Mouse (Mus musculus): Measurements from ENCODE around the gene Ctcf. TPM values are rescaled to one million over a fixed set of nuclear protein-coding genes. Genes with fewer than 3 reads are reported as not detected.

The Ctcf gene
- polyA plus RNA-seq, 1 experiment from 2014 or later: 128 TPM

DNA sequence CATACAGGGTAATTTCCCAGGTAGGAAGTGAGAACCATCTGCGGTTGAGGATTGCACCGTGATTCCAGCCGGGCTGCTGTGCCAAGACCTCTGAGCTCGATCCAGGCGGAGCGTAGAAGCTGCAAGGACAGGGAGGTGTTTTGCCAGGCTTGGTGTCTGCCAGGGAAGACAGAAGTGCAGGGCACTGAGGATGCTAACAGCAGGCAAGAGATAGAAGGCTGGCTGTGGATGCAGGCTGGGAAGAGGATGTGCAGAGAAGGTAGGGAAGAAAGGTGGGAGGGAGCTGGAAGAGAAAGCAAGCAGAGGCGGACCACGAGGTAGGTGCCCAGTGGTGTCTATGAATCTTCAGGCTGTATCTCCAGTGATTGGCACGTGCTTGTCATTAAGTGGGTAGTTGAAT is 24.5 kb upstream of the Ctcf start:
- no peak overlapping the region for H3K27ac ChIP-seq (replicated peaks; ENCODE audit: low read depth, low read length)
- H3K27me3 ChIP-seq (ENCODE audit: control insufficient read depth, insufficient read depth, low read length): peaks cover 8% of the 10 kb centered on the region

GRCm38 (mm10) chr8:105613037-105613436 is 23.3 kb upstream of the Ctcf start:
- ATAC-seq (ENCODE audit: insufficient number of reproducible peaks, low FRiP score, low TSS enrichment, low read depth): no peak
- Histone ChIP-seq H3K27ac (replicated peaks; ENCODE audit: low read depth, low read length) (no peak overlapping the region), H3K9ac (ENCODE audit: low read length) (no peak overlapping the region), H3K4me1 (ENCODE audit: control insufficient read depth, insufficient read depth, low read length) (peaks cover 8% of the 10 kb centered on the region; the same call in 1 of the 2 replicates), H3K4me2 (ENCODE audit: low read depth, severe bottlenecking) (peak overlapping the region; percentile 99), H3K27me3 (ENCODE audit: control insufficient read depth, insufficient read depth, low read length) (peaks cover 8% of the 10 kb centered on the region), H3K9me3 (ENCODE audit: control insufficient read depth, low read length) (no peaks in the 10 kb centered on the region), H3K36me3 (ENCODE audit: control insufficient read depth, insufficient read depth, low read length) (peaks cover 11% of the 10 kb centered on the region), H3K4me3 (ENCODE audit: low read depth, low read length) (peak overlapping the region; percentile 26)
- WGBS: 2% methylated on average over 20 of the region's 20 CpGs
- DNase-seq (ENCODE audit: low spot score): no peak

More for the DNA sequence above, 24.5 kb upstream of the Ctcf start:
- Histone ChIP-seq H3K4me2 (ENCODE audit: low read depth, severe bottlenecking) (no peak overlapping the region), H3K4me3 (ENCODE audit: low read depth, low read length) (no peak overlapping the region), H3K9ac (ENCODE audit: low read length) (no peak overlapping the region), H3K9me3 (ENCODE audit: control insufficient read depth, low read length) (no peaks in the 10 kb centered on the region), H3K4me1 (ENCODE audit: control insufficient read depth, insufficient read depth, low read length) (peaks cover 15% of the 10 kb centered on the region), H3K36me3 (ENCODE audit: control insufficient read depth, insufficient read depth, low read length) (0 out of 2 replicates have a peak, but pooled peaks cover 4% of the 10 kb centered on the region)
- DNase-seq (ENCODE audit: low spot score) (no peak), ATAC-seq (ENCODE audit: insufficient number of reproducible peaks, low FRiP score, low TSS enrichment, low read depth) (no peak)
- whole genome bisulfite sequencing: 84% methylated on average over 9 of the region's 9 CpGs

- peak overlapping the region; percentile 51 for H3K4me3 ChIP-seq (ENCODE audit: low read depth, low read length)
- peaks cover 19% of the 10 kb centered on the region for H3K36me3 ChIP-seq (ENCODE audit: control insufficient read depth, insufficient read depth, low read length)
- peak overlapping the region; percentile 55 for H3K9ac ChIP-seq (ENCODE audit: low read length)
- 2% methylated on average over 49 of the region's 50 CpGs for WGBS
- H3K4me2 ChIP-seq (ENCODE audit: low read depth, severe bottlenecking): peak overlapping the region; percentile 99
- no peaks in the 10 kb centered on the region for H3K9me3 ChIP-seq (ENCODE audit: control insufficient read depth, low read length)
- peak; percentile 64 for ATAC-seq (ENCODE audit: insufficient number of reproducible peaks, low FRiP score, low TSS enrichment, low read depth)
- peaks cover 8% of the 10 kb centered on the region for H3K27me3 ChIP-seq (ENCODE audit: control insufficient read depth, insufficient read depth, low read length)
- no peak overlapping the region for H3K27ac ChIP-seq (replicated peaks; ENCODE audit: low read depth, low read length)
- DNase-seq (ENCODE audit: low spot score): peak; percentile 75
- H3K4me1 ChIP-seq (ENCODE audit: control insufficient read depth, insufficient read depth, low read length): peaks cover 8% of the 10 kb centered on the region; the same call in 1 of the 2 replicates
Measured at GRCm38 (mm10) chr8:105613830-105614511, 22.4 kb upstream of the Ctcf start.

DNA sequence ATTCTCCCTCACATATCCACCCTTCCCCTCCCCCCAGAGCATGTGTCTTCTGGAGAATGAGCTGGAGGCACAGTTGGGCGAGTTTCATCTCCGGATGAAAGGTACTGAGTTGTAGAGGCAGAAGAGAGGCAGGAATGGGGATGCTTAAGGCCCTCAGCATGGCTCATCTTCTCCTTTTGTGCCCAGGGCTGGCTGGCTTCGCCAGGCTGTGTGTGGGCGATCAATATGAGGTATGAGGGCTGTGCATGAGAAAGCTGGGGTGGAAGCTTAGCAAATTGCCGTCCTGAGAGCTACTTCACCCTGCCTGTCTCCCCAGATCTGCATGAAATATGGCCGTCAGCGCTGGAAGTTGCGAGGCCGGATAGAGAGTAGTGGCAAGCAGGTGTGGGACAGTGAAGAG is 20.4 kb upstream of the Ctcf start:
- WGBS: 91% methylated on average over 9 of the region's 9 CpGs
- H3K4me2 ChIP-seq (ENCODE audit: low read depth, severe bottlenecking): no peak overlapping the region
- H3K36me3 ChIP-seq (ENCODE audit: control insufficient read depth, insufficient read depth, low read length): peaks cover 21% of the 10 kb centered on the region
- no peak for DNase-seq (ENCODE audit: low spot score)
- H3K9ac ChIP-seq (ENCODE audit: low read length): no peak overlapping the region
- H3K27ac ChIP-seq (replicated peaks; ENCODE audit: low read depth, low read length): no peak overlapping the region
- ATAC-seq (ENCODE audit: insufficient number of reproducible peaks, low FRiP score, low TSS enrichment, low read depth): no peak
- peaks cover 8% of the 10 kb centered on the region for H3K27me3 ChIP-seq (ENCODE audit: control insufficient read depth, insufficient read depth, low read length)
- no peaks in the 10 kb centered on the region for H3K9me3 ChIP-seq (ENCODE audit: control insufficient read depth, low read length)
- peaks cover 8% of the 10 kb centered on the region; the same call in 1 of the 2 replicates for H3K4me1 ChIP-seq (ENCODE audit: control insufficient read depth, insufficient read depth, low read length)
- no peak overlapping the region for H3K4me3 ChIP-seq (ENCODE audit: low read depth, low read length)

DNA sequence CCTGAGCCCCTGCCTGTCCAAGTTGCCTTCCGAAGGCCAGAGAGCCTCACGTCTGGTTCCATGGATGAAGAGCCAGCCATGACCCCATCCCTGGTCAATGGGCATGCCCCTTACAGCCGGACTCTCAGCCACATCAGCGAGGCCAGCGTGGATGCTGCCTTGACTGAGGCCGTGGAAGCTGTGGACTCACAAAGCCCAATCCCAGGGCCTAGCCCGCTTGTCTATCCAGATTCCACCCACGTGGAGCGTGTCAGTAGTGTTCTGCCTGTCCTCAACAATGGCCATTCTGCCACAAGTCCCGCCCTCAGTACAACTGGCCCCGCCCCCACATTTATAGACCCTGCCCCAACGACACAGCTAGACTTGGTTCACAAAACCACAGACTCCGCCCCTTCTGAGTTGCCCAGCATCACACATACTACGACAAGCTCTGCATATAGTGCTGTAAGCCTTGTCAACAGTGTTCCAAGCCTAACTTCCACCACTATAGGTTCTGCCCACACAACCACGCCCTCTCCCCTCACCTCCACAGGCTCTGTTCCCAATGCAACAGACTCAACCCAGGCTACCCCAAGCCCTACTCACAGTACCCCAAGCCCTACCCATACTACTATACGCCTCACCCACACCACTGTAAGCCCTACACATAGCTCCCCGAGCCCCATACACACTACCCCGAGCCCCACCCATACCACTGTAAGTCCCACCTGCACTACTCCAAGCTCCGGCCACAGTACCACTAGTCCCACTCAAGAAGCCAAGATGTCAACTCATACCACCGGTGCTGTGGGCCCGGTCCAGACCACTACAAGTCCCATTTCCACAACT is 18.7 kb upstream of the Ctcf start:
- Histone ChIP-seq H3K4me2 (ENCODE audit: low read depth, severe bottlenecking) (no peak overlapping the region), H3K27ac (replicated peaks; ENCODE audit: low read depth, low read length) (no peak overlapping the region), H3K4me1 (ENCODE audit: control insufficient read depth, insufficient read depth, low read length) (peaks cover 19% of the 10 kb centered on the region), H3K4me3 (ENCODE audit: low read depth, low read length) (no peak overlapping the region), H3K9me3 (ENCODE audit: control insufficient read depth, low read length) (no peaks in the 10 kb centered on the region), H3K9ac (ENCODE audit: low read length) (no peak overlapping the region), H3K36me3 (ENCODE audit: control insufficient read depth, insufficient read depth, low read length) (peaks cover 21% of the 10 kb centered on the region), H3K27me3 (ENCODE audit: control insufficient read depth, insufficient read depth, low read length) (peaks cover 1% of the 10 kb centered on the region; the same call in 1 of the 2 replicates)
- ATAC-seq (ENCODE audit: insufficient number of reproducible peaks, low FRiP score, low TSS enrichment, low read depth) (no peak), DNase-seq (ENCODE audit: low spot score) (no peak)
- 92% methylated on average over 21 of the region's 21 CpGs for WGBS

- H3K36me3 ChIP-seq (ENCODE audit: control insufficient read depth, insufficient read depth, low read length): peaks cover 21% of the 10 kb centered on the region
Measured at GRCm38 (mm10) chr8:105618279-105618634, 18.1 kb upstream of the Ctcf start.

DNA sequence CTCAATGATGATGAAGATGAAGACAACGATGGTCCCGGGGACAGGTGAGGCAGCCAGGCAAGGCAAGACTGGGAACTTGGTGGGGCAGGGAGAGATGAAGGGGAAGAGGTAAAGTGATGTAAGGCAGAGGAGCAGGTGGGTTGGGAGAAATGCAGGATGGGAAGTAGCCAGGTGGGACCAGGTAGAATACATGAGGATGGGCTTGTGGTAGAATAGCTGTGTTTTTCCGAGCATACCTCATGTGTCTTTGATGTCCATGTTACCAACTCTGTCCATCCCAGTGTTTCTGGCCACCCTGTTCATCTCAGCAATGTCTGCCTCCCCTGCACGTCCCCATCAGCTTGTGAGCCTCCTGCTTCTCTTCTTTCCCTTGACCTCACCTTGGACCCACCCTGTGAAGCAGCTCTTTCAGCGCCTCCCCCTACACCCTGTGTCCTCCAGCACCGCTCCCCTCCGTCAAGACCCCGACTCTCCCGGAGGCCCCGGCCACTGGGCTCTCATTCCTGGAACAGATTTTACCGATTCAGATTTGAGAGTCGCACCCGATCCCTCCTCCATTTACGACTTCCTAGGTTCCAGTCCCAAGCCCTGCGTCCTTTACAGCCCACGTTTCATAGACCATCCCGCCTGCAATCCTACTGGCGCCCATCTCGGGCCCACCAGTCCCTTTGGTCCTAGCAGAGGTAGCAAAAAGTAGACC is 17.3 kb upstream of the Ctcf start:
- Histone ChIP-seq H3K27me3 (ENCODE audit: control insufficient read depth, insufficient read depth, low read length) (no peaks in the 10 kb centered on the region), H3K9me3 (ENCODE audit: control insufficient read depth, low read length) (no peaks in the 10 kb centered on the region), H3K4me2 (ENCODE audit: low read depth, severe bottlenecking) (no peak overlapping the region), H3K36me3 (ENCODE audit: control insufficient read depth, insufficient read depth, low read length) (peaks cover 21% of the 10 kb centered on the region), H3K4me1 (ENCODE audit: control insufficient read depth, insufficient read depth, low read length) (peaks cover 31% of the 10 kb centered on the region), H3K9ac (ENCODE audit: low read length) (no peak overlapping the region), H3K27ac (replicated peaks; ENCODE audit: low read depth, low read length) (no peak overlapping the region), H3K4me3 (ENCODE audit: low read depth, low read length) (no peak overlapping the region)
- no peak for DNase-seq (ENCODE audit: low spot score)
- WGBS: 91% methylated on average over 19 of the region's 19 CpGs
- ATAC-seq (ENCODE audit: insufficient number of reproducible peaks, low FRiP score, low TSS enrichment, low read depth): no peak

More at GRCm38 (mm10) chr8:105618279-105618634, 18.1 kb upstream of the Ctcf start:
- no peak overlapping the region for H3K4me2 ChIP-seq (ENCODE audit: low read depth, severe bottlenecking)
- no peak overlapping the region for H3K9ac ChIP-seq (ENCODE audit: low read length)
- DNase-seq (ENCODE audit: low spot score): no peak
- WGBS: 91% methylated on average over 5 of the region's 5 CpGs
- no peak for ATAC-seq (ENCODE audit: insufficient number of reproducible peaks, low FRiP score, low TSS enrichment, low read depth)
- no peak overlapping the region for H3K4me3 ChIP-seq (ENCODE audit: low read depth, low read length)
- no peaks in the 10 kb centered on the region for H3K27me3 ChIP-seq (ENCODE audit: control insufficient read depth, insufficient read depth, low read length)
- H3K27ac ChIP-seq (replicated peaks; ENCODE audit: low read depth, low read length): no peak overlapping the region
- H3K9me3 ChIP-seq (ENCODE audit: control insufficient read depth, low read length): no peaks in the 10 kb centered on the region
- H3K4me1 ChIP-seq (ENCODE audit: control insufficient read depth, insufficient read depth, low read length): peaks cover 25% of the 10 kb centered on the region

- WGBS: 89% methylated on average over 19 of the region's 19 CpGs
- peaks cover 21% of the 10 kb centered on the region for H3K36me3 ChIP-seq (ENCODE audit: control insufficient read depth, insufficient read depth, low read length)
- ATAC-seq (ENCODE audit: insufficient number of reproducible peaks, low FRiP score, low TSS enrichment, low read depth): no peak
- H3K9ac ChIP-seq (ENCODE audit: low read length): no peak overlapping the region
- H3K9me3 ChIP-seq (ENCODE audit: control insufficient read depth, low read length): no peaks in the 10 kb centered on the region
- H3K27me3 ChIP-seq (ENCODE audit: control insufficient read depth, insufficient read depth, low read length): no peaks in the 10 kb centered on the region
- no peak overlapping the region for H3K4me3 ChIP-seq (ENCODE audit: low read depth, low read length)
- peaks cover 34% of the 10 kb centered on the region for H3K4me1 ChIP-seq (ENCODE audit: control insufficient read depth, insufficient read depth, low read length)
- no peak for DNase-seq (ENCODE audit: low spot score)
- H3K4me2 ChIP-seq (ENCODE audit: low read depth, severe bottlenecking): no peak overlapping the region
- no peak overlapping the region for H3K27ac ChIP-seq (replicated peaks; ENCODE audit: low read depth, low read length)
Measured at GRCm38 (mm10) chr8:105620211-105620610, 16.2 kb upstream of the Ctcf start.

Data from limb, embryonic 11.5 days (tissue).